Mouse (Mus musculus): ENCODE data around the gene Olfr1026. TPM values are rescaled to one million over a fixed set of nuclear protein-coding genes. Genes with fewer than 3 reads are reported as not detected.

Gene Olfr1026
- polyA plus RNA-seq (2016; fragmentation: Nextera tagmentation; extraction: Ambion mirVana) = not detected in 2 replicates

GRCm38 (mm10) chr2:85921258-85921657 lies at the start of gene Olfr1026:
Olfr1026 (plus strand) TSS chr2:85921558.
- Histone ChIP-seq H3K27me3 (ENCODE audit: insufficient read depth, poor library complexity, severe bottlenecking) (no peaks in the 10 kb centered on the region), H3K36me3 (no peaks in the 10 kb centered on the region), H3K4me1 (replicated peaks) (no peaks in the 10 kb centered on the region), H3K27ac (no peak within 1 kb of the TSS), H3K4me3 (no peak within 1 kb of the TSS), H3K9me3 (no peaks in the 10 kb centered on the region)
- no peak for DNase-seq (ENCODE audit: low spot score)
- 90% methylated on average over 3 of the region's 3 CpGs for WGBS

- 79% methylated on average over 2 of the region's 2 CpGs for WGBS
- Histone ChIP-seq H3K4me3 (no peak within 1 kb of the TSS), H3K9me3 (no peaks in the 10 kb centered on the region), H3K27ac (no peak within 1 kb of the TSS), H3K36me3 (no peaks in the 10 kb centered on the region), H3K27me3 (ENCODE audit: insufficient read depth, poor library complexity, severe bottlenecking) (no peaks in the 10 kb centered on the region), H3K4me1 (replicated peaks) (no peaks in the 10 kb centered on the region)
- no peak for DNase-seq (ENCODE audit: low spot score)
These were observed 36.0 kb upstream of the Olfr1026 start, which contains the start of gene Olfr1023 for GRCm38 (mm10) chr2:85885340-85885739. Olfr1023 (plus strand) TSS chr2:85885640.

- H3K27me3 ChIP-seq (ENCODE audit: insufficient read depth, poor library complexity, severe bottlenecking) = no peaks in the 10 kb centered on the region
- H3K4me1 ChIP-seq (replicated peaks) = no peaks in the 10 kb centered on the region
- H3K36me3 ChIP-seq = no peaks in the 10 kb centered on the region
- no peak for DNase-seq (ENCODE audit: low spot score)
- no peak within 1 kb of the TSS for H3K4me3 ChIP-seq
- WGBS = 89% methylated on average over 3 of the region's 3 CpGs
- no peaks in the 10 kb centered on the region; the same call in 1 of the 2 replicates for H3K9me3 ChIP-seq
- no peak within 1 kb of the TSS for H3K27ac ChIP-seq
These were observed 16.4 kb upstream of the Olfr1026 start, which contains the start of gene Olfr1024 for GRCm38 (mm10) chr2:85904952-85905351. Olfr1024 (minus strand) TSS chr2:85905052.

GRCm38 (mm10) chr2:85913197-85913596 lies 8.2 kb upstream of the Olfr1026 start:
- Histone ChIP-seq H3K36me3 (no peaks in the 10 kb centered on the region), H3K27ac (no peak overlapping the region), H3K9me3 (no peaks in the 10 kb centered on the region), H3K4me1 (replicated peaks) (no peaks in the 10 kb centered on the region), H3K27me3 (ENCODE audit: insufficient read depth, poor library complexity, severe bottlenecking) (no peaks in the 10 kb centered on the region), H3K4me3 (no peak overlapping the region)
- DNase-seq (ENCODE audit: low spot score) = no peak

- H3K4me3 ChIP-seq = no peak within 1 kb of the TSS
- H3K36me3 ChIP-seq = no peaks in the 10 kb centered on the region
- H3K9me3 ChIP-seq = no peaks in the 10 kb centered on the region
- no peaks in the 10 kb centered on the region for H3K27me3 ChIP-seq (ENCODE audit: insufficient read depth, poor library complexity, severe bottlenecking)
- no peak for DNase-seq (ENCODE audit: low spot score)
- no peak within 1 kb of the TSS for H3K27ac ChIP-seq
- no peaks in the 10 kb centered on the region for H3K4me1 ChIP-seq (replicated peaks)
- 69% methylated on average over 1 of the region's 1 CpGs for WGBS
These were observed 6.5 kb upstream of the Olfr1026 start, which contains the start of gene Olfr1025-ps1 for GRCm38 (mm10) chr2:85914893-85915292. Olfr1025-ps1 (plus strand) TSS chr2:85915193.

- WGBS = 85% methylated on average over 1 of the region's 1 CpGs
- Histone ChIP-seq H3K27ac (no peak within 1 kb of the TSS), H3K36me3 (no peaks in the 10 kb centered on the region), H3K9me3 (no peaks in the 10 kb centered on the region), H3K4me1 (replicated peaks) (no peaks in the 10 kb centered on the region), H3K27me3 (ENCODE audit: insufficient read depth, poor library complexity, severe bottlenecking) (no peaks in the 10 kb centered on the region), H3K4me3 (no peak within 1 kb of the TSS)
- no peak for DNase-seq (ENCODE audit: low spot score)
These were observed 28.8 kb downstream of the Olfr1026 start, which contains the start of gene Olfr1028 for GRCm38 (mm10) chr2:85950137-85950536. Olfr1028 (plus strand) TSS chr2:85950437.

GRCm38 (mm10) chr2:85973595-85973994 lies 52.2 kb downstream of the Olfr1026 start, which contains the start of gene Olfr1029:
Olfr1029 (plus strand) TSS chr2:85973895.
- no peaks in the 10 kb centered on the region for H3K4me1 ChIP-seq (replicated peaks)
- no peaks in the 10 kb centered on the region for H3K27me3 ChIP-seq (ENCODE audit: insufficient read depth, poor library complexity, severe bottlenecking)
- no peaks in the 10 kb centered on the region for H3K9me3 ChIP-seq
- DNase-seq (ENCODE audit: low spot score) = no peak
- WGBS = 92% methylated on average over 2 of the region's 2 CpGs
- H3K36me3 ChIP-seq = no peaks in the 10 kb centered on the region
- H3K4me3 ChIP-seq = no peak within 1 kb of the TSS
- no peak within 1 kb of the TSS for H3K27ac ChIP-seq

Other genes starting within 250 kb of the Olfr1026 start
- gene Olfr1006, start 242.8 kb upstream of the Olfr1026 start, polyA plus RNA-seq (2016; fragmentation: Nextera tagmentation; extraction: Ambion mirVana) = not detected in 2 replicates
- not detected in 2 replicates for gene Olfr1008, start 232.1 kb upstream of the Olfr1026 start, polyA plus RNA-seq (2016; fragmentation: Nextera tagmentation; extraction: Ambion mirVana)
- not detected in 2 replicates for gene Olfr1009, start 206.1 kb upstream of the Olfr1026 start, polyA plus RNA-seq (2016; fragmentation: Nextera tagmentation; extraction: Ambion mirVana)
- not detected in 2 replicates for gene Olfr1012, start 158.8 kb upstream of the Olfr1026 start, polyA plus RNA-seq (2016; fragmentation: Nextera tagmentation; extraction: Ambion mirVana)
- gene Olfr1013, start 154.5 kb upstream of the Olfr1026 start, polyA plus RNA-seq (2016; fragmentation: Nextera tagmentation; extraction: Ambion mirVana) = not detected in 2 replicates
- not detected in 2 replicates for gene Olfr1014, start 148.8 kb upstream of the Olfr1026 start, polyA plus RNA-seq (2016; fragmentation: Nextera tagmentation; extraction: Ambion mirVana)
- not detected in 2 replicates for gene Olfr1015, start 139.5 kb upstream of the Olfr1026 start, polyA plus RNA-seq (2016; fragmentation: Nextera tagmentation; extraction: Ambion mirVana)
- not detected in 2 replicates for gene Olfr1016, start 119.0 kb upstream of the Olfr1026 start, polyA plus RNA-seq (2016; fragmentation: Nextera tagmentation; extraction: Ambion mirVana)
- not detected in 2 replicates for gene Olfr1018, start 103.1 kb upstream of the Olfr1026 start, polyA plus RNA-seq (2016; fragmentation: Nextera tagmentation; extraction: Ambion mirVana)
- gene Olfr1019, start 76.1 kb upstream of the Olfr1026 start, polyA plus RNA-seq (2016; fragmentation: Nextera tagmentation; extraction: Ambion mirVana) = not detected in 2 replicates
- not detected in 2 replicates for gene Olfr1020, start 74.5 kb upstream of the Olfr1026 start, polyA plus RNA-seq (2016; fragmentation: Nextera tagmentation; extraction: Ambion mirVana)
- not detected in 2 replicates for gene Olfr1022, start 53.0 kb upstream of the Olfr1026 start, polyA plus RNA-seq (2016; fragmentation: Nextera tagmentation; extraction: Ambion mirVana)
- not detected in 2 replicates for gene Olfr1023, start 35.9 kb upstream of the Olfr1026 start, polyA plus RNA-seq (2016; fragmentation: Nextera tagmentation; extraction: Ambion mirVana)
- gene Olfr1024, start 16.5 kb upstream of the Olfr1026 start, polyA plus RNA-seq (2016; fragmentation: Nextera tagmentation; extraction: Ambion mirVana) = not detected in 2 replicates
- gene Olfr1025-ps1, start 6.4 kb upstream of the Olfr1026 start, polyA plus RNA-seq (2016; fragmentation: Nextera tagmentation; extraction: Ambion mirVana) = not detected in 2 replicates
- not detected in 2 replicates for gene Olfr1028, start 28.9 kb downstream of the Olfr1026 start, polyA plus RNA-seq (2016; fragmentation: Nextera tagmentation; extraction: Ambion mirVana)
- not detected in 2 replicates for gene Olfr1029, start 52.3 kb downstream of the Olfr1026 start, polyA plus RNA-seq (2016; fragmentation: Nextera tagmentation; extraction: Ambion mirVana)
- gene Olfr1030, start 57.7 kb downstream of the Olfr1026 start, polyA plus RNA-seq (2016; fragmentation: Nextera tagmentation; extraction: Ambion mirVana) = not detected in 2 replicates
- gene Olfr1031, start 68.7 kb downstream of the Olfr1026 start, polyA plus RNA-seq (2016; fragmentation: Nextera tagmentation; extraction: Ambion mirVana) = not detected in 2 replicates
- not detected in 2 replicates for gene Olfr1032, start 84.0 kb downstream of the Olfr1026 start, polyA plus RNA-seq (2016; fragmentation: Nextera tagmentation; extraction: Ambion mirVana)
- gene Olfr1033, start 99.1 kb downstream of the Olfr1026 start, polyA plus RNA-seq (2016; fragmentation: Nextera tagmentation; extraction: Ambion mirVana) = not detected in 2 replicates
- not detected in 2 replicates for gene Olfr1034, start 124.3 kb downstream of the Olfr1026 start, polyA plus RNA-seq (2016; fragmentation: Nextera tagmentation; extraction: Ambion mirVana)
- gene Olfr1036, start 152.4 kb downstream of the Olfr1026 start, polyA plus RNA-seq (2016; fragmentation: Nextera tagmentation; extraction: Ambion mirVana) = not detected in 2 replicates
- not detected in 2 replicates for gene Olfr1037, start 165.8 kb downstream of the Olfr1026 start, polyA plus RNA-seq (2016; fragmentation: Nextera tagmentation; extraction: Ambion mirVana)
- gene Olfr1039, start 214.4 kb downstream of the Olfr1026 start, polyA plus RNA-seq (2016; fragmentation: Nextera tagmentation; extraction: Ambion mirVana) = not detected in 2 replicates
- not detected in 2 replicates for gene Olfr1040, start 225.2 kb downstream of the Olfr1026 start, polyA plus RNA-seq (2016; fragmentation: Nextera tagmentation; extraction: Ambion mirVana)
- gene Olfr1042, start 240.3 kb downstream of the Olfr1026 start, polyA plus RNA-seq (2016; fragmentation: Nextera tagmentation; extraction: Ambion mirVana) = not detected in 2 replicates
- not detected in 2 replicates for gene Olfr1043, start 246.0 kb downstream of the Olfr1026 start, polyA plus RNA-seq (2016; fragmentation: Nextera tagmentation; extraction: Ambion mirVana)